Mouse (Mus musculus) adipose tissue, adult 10 weeks (tissue): ENCODE results near the gene Prr36. TPM values are rescaled to one million over a fixed set of nuclear protein-coding genes. Genes with fewer than 3 reads are reported as not detected.

Source experiments
- polyA plus RNA-seq: library from polyadenylated mRNA; stranded (reverse); fragments of 350-450 nt; fragmentation: Illumina TruSeq; extraction: RNeasy Lipid Tissue Mini Kit (QIAGEN cat#74804); gene quantifications from one replicate; pipeline ENCODE4 v1.2.3, GENCODE M21; 2014; ENCODE audit warnings: low read depth, low replicate concordance

Prr36 gene
- polyA plus RNA-seq = 0.19 TPM

DNA sequence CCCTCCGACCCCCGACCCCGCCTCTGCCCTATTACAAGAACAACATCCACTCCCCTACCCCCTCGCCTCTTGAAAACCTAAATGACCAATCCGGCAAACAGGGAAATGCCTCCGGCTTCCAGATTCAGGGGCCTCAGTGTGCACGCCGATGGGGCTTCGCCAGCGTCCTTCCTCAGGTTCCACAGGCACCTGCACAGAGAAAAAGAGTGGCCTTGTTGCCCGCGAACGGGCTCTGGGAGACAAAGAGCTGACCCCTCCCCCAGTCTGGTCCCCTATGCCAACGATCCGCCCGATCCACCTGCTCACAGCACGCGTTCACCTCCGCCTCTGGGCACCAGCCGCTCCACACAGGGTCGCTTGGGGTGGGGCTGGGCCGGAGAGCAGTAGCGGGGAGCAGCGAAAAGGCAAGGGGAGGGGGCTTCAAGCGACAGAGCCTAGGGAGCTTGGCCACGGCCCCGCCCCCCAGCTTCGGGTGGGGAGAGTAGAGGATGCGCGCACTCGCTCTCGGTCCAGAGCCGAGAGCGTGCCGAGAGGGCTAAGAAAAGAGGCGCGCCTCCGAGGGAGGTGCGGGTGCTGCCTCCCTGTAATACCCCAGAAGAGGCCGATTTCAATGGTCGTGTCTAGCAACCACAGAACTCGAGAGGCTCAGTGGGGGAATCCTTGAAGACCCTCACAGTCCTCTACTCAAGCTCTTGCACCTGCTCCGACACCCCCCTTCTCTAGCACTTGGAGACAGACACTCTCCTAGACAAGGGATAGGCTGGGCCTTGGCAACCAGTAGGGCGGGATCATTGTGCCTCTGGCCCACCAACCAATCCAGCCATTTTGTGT is at the start of gene Prr36:
Gene Prr36, minus strand, starts transcription at position 669 of the 831 bp plus-strand sequence.

DNA sequence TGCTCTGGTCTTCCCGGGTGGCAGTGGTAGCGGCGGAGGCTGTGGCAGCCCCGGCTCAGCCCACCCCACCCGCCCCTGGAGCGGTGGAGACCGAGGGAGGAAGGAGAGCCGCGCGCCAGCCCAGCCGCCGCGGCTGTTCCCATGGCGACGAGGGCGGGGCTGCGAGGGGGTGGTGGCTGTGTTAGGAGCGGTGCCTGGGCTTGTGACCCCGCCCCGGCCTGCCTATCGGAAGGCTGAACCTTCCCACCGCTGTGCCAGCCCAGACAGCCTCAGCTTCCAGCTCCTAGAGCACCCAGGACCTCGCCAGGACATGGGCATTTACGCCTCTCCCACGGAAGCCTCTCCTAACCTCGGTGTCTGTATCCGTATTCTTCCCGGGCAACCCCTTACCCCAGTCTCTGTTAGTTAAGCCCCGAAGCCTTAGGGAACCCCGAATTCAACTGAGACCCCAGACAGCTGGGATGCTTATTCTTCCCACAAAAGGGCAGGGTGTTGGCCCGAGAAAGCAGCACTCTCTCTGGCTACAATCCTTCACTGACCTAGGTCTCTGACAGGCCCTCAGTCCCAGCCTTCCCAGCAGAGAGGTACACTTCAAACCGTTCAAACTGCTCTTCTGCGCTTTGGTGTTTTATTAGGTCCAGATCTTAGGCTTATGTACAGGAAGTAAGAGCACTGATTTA is 42.0 kb upstream of the Prr36 start, which contains the start of gene Ctxn1:
Gene Ctxn1, minus strand, starts transcription at position 150 of the 680 bp plus-strand sequence.

DNA sequence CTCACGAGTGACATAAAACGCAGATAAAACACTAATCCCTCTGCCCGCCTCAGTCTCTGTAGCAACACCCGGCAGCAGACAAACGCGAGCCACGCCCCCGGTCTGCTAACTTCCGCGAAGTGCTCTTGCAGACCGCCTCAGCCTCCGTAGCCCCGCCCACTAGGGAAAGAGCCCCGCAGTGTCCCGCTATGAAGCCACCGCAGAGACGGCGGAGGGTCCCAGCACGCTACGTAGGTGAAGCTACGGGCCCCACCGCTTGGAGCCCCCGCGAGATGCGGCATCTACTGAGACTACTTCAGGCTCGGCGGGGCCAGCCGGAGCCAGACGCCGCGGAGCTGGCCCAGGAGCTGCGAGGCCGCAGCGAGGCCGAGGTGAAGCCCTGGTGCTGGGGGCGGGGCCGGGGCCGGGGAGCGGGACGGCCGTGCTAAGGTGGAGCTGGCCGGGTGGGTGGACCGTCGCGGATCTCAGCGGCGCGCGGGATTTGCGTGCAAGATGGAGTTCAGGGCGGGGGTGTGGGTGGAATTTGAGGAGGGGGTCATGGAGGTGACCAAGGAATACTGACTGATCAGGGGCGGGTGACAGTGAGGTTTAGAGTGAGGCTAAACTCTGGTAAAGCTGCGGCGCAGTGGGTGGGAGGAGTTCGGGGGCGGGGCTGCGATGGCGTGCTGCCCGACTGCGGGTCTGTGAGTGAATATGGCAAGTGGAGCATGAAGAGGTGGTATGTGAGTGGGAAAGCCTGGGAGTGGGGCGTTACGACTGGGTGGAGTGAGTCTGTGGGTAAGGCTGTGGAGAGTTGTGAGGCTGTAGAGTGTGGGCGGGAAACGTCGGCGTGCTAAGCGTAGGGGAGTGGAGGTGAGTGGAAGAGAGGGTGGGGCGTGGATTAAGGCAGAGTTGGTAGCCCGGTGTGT is 35.9 kb upstream of the Prr36 start, which contains the start of gene Snapc2:
Gene Snapc2, plus strand, starts transcription at position 147 of the 908 bp plus-strand sequence.

DNA sequence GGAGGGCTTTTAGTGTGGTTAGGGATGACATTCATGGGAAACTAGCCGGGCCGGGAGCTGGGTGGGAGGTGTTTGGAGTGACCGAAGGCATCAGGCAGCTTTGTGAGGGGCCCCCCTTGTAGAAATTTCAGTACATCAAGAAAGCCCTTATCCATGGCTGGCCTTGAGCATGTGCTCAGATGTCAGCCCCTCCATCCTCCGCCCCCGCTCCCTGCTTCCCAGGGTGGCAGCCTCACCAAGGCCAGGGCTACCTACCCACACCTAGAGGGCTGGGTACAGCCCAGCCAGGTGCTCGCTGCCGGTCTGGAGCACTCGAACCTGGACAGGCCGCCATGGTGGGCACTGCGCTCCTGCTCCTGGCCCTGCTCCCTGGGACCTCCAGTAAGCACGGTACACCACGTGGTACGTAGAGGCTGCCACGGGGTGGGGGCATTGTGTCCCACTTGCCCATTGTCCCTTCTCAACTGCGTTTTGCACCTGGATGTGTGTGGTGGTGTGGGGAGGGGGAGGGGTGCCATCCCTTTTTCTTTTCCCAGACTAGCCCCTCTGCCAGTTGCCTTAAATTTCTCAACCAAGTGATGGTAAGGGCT is 30.8 kb upstream of the Prr36 start, which contains the start of gene Tgfbr3l:
Gene Tgfbr3l, plus strand, starts transcription at position 264 of the 590 bp plus-strand sequence.

DNA sequence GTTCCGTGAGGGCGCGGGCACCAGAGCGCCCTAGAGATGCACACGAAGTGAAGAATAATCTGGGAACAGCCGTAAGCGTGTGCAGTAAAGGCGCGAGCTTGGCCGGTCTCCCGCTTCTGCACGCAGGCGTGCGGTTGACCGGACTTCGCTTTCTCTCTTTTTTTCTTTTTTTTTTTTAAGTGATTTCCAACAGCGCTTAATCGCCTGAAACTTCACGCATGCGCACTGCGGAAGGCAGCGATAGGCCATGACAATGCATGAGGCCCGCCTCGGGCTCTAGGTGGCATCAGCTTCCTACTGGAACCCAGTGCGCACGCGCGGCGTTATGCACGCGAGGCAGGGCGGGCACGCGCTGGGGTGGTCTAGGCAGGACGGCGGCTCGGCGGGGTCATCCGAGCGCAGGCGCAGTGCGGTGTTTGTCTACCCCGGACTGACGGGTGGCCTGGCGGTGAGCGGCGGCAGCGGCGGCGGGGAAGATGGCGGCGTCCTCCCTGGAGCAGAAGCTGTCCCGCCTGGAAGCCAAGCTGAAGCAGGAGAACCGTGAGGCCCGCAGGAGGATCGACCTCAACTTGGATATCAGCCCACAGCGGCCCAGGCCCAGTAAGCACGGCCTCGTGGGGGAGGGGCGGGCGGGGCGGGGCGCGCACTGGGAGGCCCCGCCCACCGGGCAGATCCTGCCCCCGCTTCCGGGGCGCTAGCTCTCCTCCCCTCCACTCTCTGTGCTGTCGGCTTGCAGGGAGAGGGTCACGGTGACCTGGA is 21.4 kb upstream of the Prr36 start, which contains the start of the genes Map2k7 and Gm49320:
Gene Map2k7, plus strand, starts transcription at position 307 of the 759 bp plus-strand sequence.
Gene Gm49320, plus strand, starts transcription at position 432 of the 759 bp plus-strand sequence.

DNA sequence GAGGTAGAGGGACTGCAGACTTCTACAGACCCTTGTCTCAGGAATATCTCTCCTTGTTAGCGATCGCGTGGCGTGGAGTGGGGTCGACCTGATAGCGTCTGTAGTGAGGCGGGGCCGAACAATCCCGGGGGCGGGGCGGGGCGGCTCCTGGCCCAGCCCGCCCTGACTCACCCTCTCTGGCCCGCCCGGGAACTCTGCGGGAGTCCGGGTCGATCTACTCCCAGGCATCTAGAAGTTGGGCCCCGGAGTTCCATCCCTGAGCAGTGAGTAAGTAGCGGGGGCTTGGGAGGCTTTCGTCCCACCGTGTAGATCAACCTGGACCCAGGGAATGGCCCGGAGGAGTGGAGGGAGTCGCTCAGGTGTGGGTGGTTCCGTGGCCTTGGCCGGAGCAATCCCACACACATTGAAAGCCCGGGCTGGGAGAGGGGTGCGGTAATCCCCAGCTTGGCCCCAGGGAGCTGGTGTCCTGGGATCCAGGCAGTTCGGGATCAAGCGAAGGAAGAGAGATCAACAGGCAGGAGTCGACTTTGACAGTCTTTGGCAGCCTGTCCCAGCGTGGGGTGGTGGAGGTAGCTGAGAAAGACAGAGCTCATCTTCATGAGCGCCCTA is 9.6 kb upstream of the Prr36 start, which contains the start of gene Lrrc8e:
Gene Lrrc8e, plus strand, starts transcription at position 89 of the 609 bp plus-strand sequence.

DNA sequence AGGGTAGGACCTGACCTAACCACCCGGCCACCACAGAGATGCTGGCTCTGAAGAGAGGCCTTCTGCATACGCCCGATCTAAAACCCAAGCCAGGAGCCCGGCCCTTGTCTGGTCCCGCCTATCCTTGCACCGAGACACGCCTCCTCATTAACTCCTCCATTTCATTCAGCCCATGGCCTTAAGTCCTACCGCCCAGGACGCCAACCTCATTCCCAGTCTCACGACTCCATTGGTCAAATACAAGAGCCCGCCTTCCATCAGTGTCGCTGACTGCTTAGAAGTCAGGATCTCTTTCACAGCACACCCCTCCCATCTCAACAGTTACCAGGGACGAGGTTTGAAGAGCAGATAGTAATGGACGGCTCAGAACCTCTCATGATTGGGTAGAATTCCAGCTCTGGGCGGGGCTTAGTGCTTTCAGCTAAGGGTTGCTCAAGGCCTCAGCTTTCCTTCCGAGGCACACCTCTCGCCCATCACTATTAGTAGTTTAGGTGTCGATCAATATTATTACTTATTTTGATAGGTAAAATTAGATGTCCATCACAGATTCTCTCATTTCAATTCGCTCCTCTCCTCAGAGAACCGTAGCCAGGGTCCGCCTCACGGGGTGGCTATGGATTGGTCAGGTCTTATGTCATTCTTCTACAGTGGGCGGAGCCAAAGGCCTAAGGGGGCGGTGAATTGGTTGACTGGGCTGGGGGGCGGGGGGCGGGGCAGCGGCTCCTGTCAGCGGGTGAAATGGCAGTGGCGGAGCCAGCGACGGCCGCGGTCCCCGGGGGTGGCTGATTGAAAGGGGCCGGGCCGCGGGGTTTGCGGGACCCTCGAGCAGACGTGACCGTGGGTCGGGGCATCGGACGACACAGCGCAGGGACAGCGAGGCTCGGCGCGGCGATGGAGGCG is 51.2 kb downstream of the Prr36 start, which contains the start of gene Evi5l:
Gene Evi5l, plus strand, starts transcription at position 716 of the 900 bp plus-strand sequence.

Other genes starting within 250 kb of the Prr36 start
- 46.3 TPM for gene Cd209f, start 111.6 kb downstream of the Prr36 start, polyA plus RNA-seq
- gene Cd209g, start 83.4 kb downstream of the Prr36 start, polyA plus RNA-seq = 17.3 TPM
- gene Evi5l, start 50.9 kb downstream of the Prr36 start, polyA plus RNA-seq = 28.6 TPM
- gene Lrrc8e, start 9.4 kb upstream of the Prr36 start, polyA plus RNA-seq = 5.9 TPM
- 47.0 TPM for gene Map2k7, start 21.3 kb upstream of the Prr36 start, polyA plus RNA-seq
- gene Gm49320, start 21.4 kb upstream of the Prr36 start, polyA plus RNA-seq = 2.6 TPM
- 12.5 TPM for gene Tgfbr3l, start 30.8 kb upstream of the Prr36 start, polyA plus RNA-seq
- gene Snapc2, start 35.6 kb upstream of the Prr36 start, polyA plus RNA-seq = 31.7 TPM
- 21.8 TPM for gene Ctxn1, start 41.8 kb upstream of the Prr36 start, polyA plus RNA-seq
- gene Timm44, start 58.5 kb upstream of the Prr36 start, polyA plus RNA-seq = 50.4 TPM
- 11.1 TPM for gene Ccl25, start 107.8 kb upstream of the Prr36 start, polyA plus RNA-seq
- 31.8 TPM for gene Elavl1, start 108.0 kb upstream of the Prr36 start, polyA plus RNA-seq